Mouse (Mus musculus): ENCODE measurements around the gene Cdkl1.

The Cdkl1 gene

GRCm38 (mm10) chr12:69744138-69744537 lies 46.9 kb downstream of the Cdkl1 start:
- no peak for DNase-seq

- DNase-seq: no peak
Observed at GRCm38 (mm10) chr12:69741965-69742364, 49.1 kb downstream of the Cdkl1 start.

GRCm38 (mm10) chr12:69733923-69734322 lies 57.1 kb downstream of the Cdkl1 start:
- peak in 1 of 2 experiments; percentile 7 for DNase-seq

- DNase-seq: peak; percentile 5 to 16
Observed at GRCm38 (mm10) chr12:69733518-69733917, 57.5 kb downstream of the Cdkl1 start.

GRCm38 (mm10) chr12:69732221-69732620 lies 58.8 kb downstream of the Cdkl1 start:
- DNase-seq: no peak

- no peak for DNase-seq
Observed at GRCm38 (mm10) chr12:69730306-69730705, 60.8 kb downstream of the Cdkl1 start.

GRCm38 (mm10) chr12:69729246-69729645 lies 61.8 kb downstream of the Cdkl1 start:
- DNase-seq: no peak

- DNase-seq: peak; percentile 94
Observed at GRCm38 (mm10) chr12:69724711-69725460, 66.2 kb downstream of the Cdkl1 start, which contains the start of the genes L2hgdh and Atp5s. L2hgdh (minus strand) TSS chr12:69724873. Atp5s (plus strand) TSS chr12:69724950.

- no peak for DNase-seq
Observed at GRCm38 (mm10) chr12:69724018-69724710, 66.9 kb downstream of the Cdkl1 start.

- DNase-seq: no peak
Observed at GRCm38 (mm10) chr12:69723376-69723775, 67.7 kb downstream of the Cdkl1 start.

GRCm38 (mm10) chr12:69722857-69723256 lies 68.2 kb downstream of the Cdkl1 start:
- no peak for DNase-seq

GRCm38 (mm10) chr12:69713628-69714027 lies 77.4 kb downstream of the Cdkl1 start:
- DNase-seq: no peak

GRCm38 (mm10) chr12:69704799-69705458 lies 86.1 kb downstream of the Cdkl1 start:
- no peak for DNase-seq

- DNase-seq: no peak
Observed at GRCm38 (mm10) chr12:69698352-69698751, 92.7 kb downstream of the Cdkl1 start.

All from B cell, adult 2 months (primary cell).